In the genomic region with DNA sequence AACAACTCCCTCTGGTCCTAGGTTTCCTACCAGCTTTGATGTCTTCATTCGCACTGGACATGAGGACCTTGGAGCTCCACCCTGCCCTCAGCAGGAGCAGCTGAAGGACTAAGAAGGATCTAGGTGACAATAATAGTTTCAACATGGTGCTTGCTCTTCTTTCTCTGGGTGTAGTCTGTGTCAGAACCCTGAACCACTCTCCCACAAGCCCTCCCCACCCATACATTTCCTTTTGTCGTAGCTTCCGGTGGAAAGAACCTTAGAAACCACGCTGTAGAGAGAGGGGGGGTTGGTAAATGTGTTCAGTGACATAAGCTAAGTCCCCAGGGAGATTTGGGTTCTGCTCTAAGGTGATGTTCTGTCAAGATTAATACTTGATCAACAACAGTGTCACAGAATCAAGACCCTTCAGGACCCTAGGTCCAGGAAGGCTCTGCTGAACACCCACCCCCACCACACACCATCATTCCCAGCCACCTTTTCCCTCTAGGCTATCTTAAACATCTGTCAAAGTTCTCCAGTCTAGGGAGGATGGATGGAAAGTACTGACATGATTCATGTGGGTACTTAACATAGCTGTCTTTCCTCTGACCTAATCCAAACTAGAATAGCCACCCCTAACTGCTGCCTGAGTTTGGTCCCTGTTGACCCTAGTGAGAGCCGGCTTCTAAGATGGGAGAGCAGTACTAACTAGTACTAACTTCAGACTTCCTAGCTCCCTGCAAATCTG, we compare ENCODE assay signal across 9 mouse cellular contexts. TPM values are rescaled to one million over a fixed set of nuclear protein-coding genes. Genes with fewer than 3 reads are reported as not detected.
DNase-seq lines count a peak whose midpoint lies in the region; ATAC-seq and TF ChIP-seq lines count a peak whose summit lies in the region.
"Had no signal": no experiment of that assay in that cellular context is flagged by ENCODE, and none has a peak within 500 bp of the region (broad histone marks: within the 10 kb centered on the region; RNA-seq: fewer than 3 reads in every experiment).

A gene (minus strand): TSS at position 231 of the 730 bp plus-strand sequence.

- H3K4me2 ChIP-seq in stomach, embryonic 15.5 days, result no peak within 1 kb of the TSS
- no peak within 1 kb of the TSS for H3K4me2 ChIP-seq in stomach, postnatal 0 days (replicated peaks; ENCODE audit: low read depth)
- H3K4me2 ChIP-seq in liver, embryonic 16.5 days (ENCODE audit: low read depth, low read length), result no peak within 1 kb of the TSS

- no peak for TF ChIP-seq EP300 in stomach, postnatal 0 days (optimal IDR thresholded peaks at IDR 0.05)

- no peaks in the 10 kb centered on the region for H3K9me3 ChIP-seq in stomach, embryonic 15.5 days
- no peaks in the 10 kb centered on the region for H3K9me3 ChIP-seq in stomach, postnatal 0 days (ENCODE audit: control insufficient read depth, low read length)
- H3K9me3 ChIP-seq in liver, embryonic 16.5 days (replicated peaks; ENCODE audit: control insufficient read depth, low read length), result no peaks in the 10 kb centered on the region
- H3K9me3 ChIP-seq: hindbrain, embryonic 10.5 days had no signal

- H3K36me3 ChIP-seq in stomach, embryonic 15.5 days, result no peaks in the 10 kb centered on the region
- no peaks in the 10 kb centered on the region for H3K36me3 ChIP-seq in stomach, postnatal 0 days (ENCODE audit: control insufficient read depth, insufficient read depth, low read length)
- no peaks in the 10 kb centered on the region for H3K36me3 ChIP-seq in liver, embryonic 16.5 days (ENCODE audit: control insufficient read depth, insufficient read depth)
- H3K36me3 ChIP-seq: hindbrain, embryonic 10.5 days had no signal

- no peak within 1 kb of the TSS for H3K27ac ChIP-seq in stomach, embryonic 15.5 days
- no peak within 1 kb of the TSS for H3K27ac ChIP-seq in stomach, postnatal 0 days (replicated peaks)
- H3K27ac ChIP-seq in liver, embryonic 16.5 days (ENCODE audit: low read length), result no peak within 1 kb of the TSS
- H3K27ac ChIP-seq: hindbrain, embryonic 10.5 days had no signal

- H3K9ac ChIP-seq in stomach, embryonic 15.5 days, result no peak within 1 kb of the TSS
- H3K9ac ChIP-seq in stomach, postnatal 0 days (ENCODE audit: low read length), result no peak within 1 kb of the TSS
- no peak within 1 kb of the TSS for H3K9ac ChIP-seq in liver, embryonic 16.5 days (ENCODE audit: low read depth, low read length)

- DNase-seq in stomach, postnatal 0 days (ENCODE audit: low spot score), result no peak
- peak; percentile 15 for DNase-seq in heart, adult 8-10 months (ENCODE audit: low spot score)
- DNase-seq in thymus, postnatal 14 days, result peak; percentile 72
- no peak for DNase-seq in testis, postnatal 14 days (ENCODE audit: low spot score)
- DNase-seq in cerebellum, postnatal 14 days, result no peak
- no peak for DNase-seq in adipocyte (ENCODE audit: low spot score)

- 48% methylated on average over 5 of the region's 5 CpGs for WGBS in stomach, embryonic 15.5 days
- 47% methylated on average over 5 of the region's 5 CpGs for WGBS in stomach, postnatal 0 days
- WGBS in liver, embryonic 16.5 days (ENCODE audit: insufficient replicate concordance), result 36% methylated on average over 5 of the region's 5 CpGs

- no peaks in the 10 kb centered on the region for H3K27me3 ChIP-seq in stomach, embryonic 15.5 days (replicated peaks)
- H3K27me3 ChIP-seq in stomach, postnatal 0 days (ENCODE audit: control insufficient read depth, insufficient read depth, low read length), result no peaks in the 10 kb centered on the region
- H3K27me3 ChIP-seq in liver, embryonic 16.5 days (ENCODE audit: control insufficient read depth, insufficient read depth, low read depth, low read length), result no peaks in the 10 kb centered on the region; the same call in 1 of the 2 replicates

- no peak for ATAC-seq in stomach, embryonic 15.5 days (ENCODE audit: insufficient read depth, low FRiP score, low read depth)
- no peak for ATAC-seq in stomach, postnatal 0 days (ENCODE audit: low FRiP score, low TSS enrichment)
- ATAC-seq in liver, embryonic 16.5 days (ENCODE audit: low read depth), result no peak

- no peak for TF ChIP-seq CTCF in stomach, postnatal 0 days (IDR thresholded peaks at IDR 0.05; ENCODE audit: low read depth)

- H3K4me3 ChIP-seq in stomach, embryonic 15.5 days (replicated peaks), result no peak within 1 kb of the TSS
- H3K4me3 ChIP-seq in stomach, postnatal 0 days (ENCODE audit: low read depth, low read length), result no peak within 1 kb of the TSS
- H3K4me3 ChIP-seq in liver, embryonic 16.5 days (ENCODE audit: low read depth, low read length), result peak within 1 kb of the TSS; percentile 21; the same call in 1 of the 2 replicates
- H3K4me3 ChIP-seq: hindbrain, embryonic 10.5 days had no signal

- H3K4me1 ChIP-seq in stomach, embryonic 15.5 days, result no peaks in the 10 kb centered on the region
- H3K4me1 ChIP-seq in stomach, postnatal 0 days (replicated peaks; ENCODE audit: control insufficient read depth, insufficient read depth), result no peaks in the 10 kb centered on the region
- H3K4me1 ChIP-seq in liver, embryonic 16.5 days (ENCODE audit: control insufficient read depth, low read depth, low read length), result peaks cover 1% of the 10 kb centered on the region

RNA-seq across cellular contexts. Expression of the gene that starts here (rescaled TPM):
- 13.5 and 13.9 TPM in 2 replicates for polyA plus RNA-seq in stomach, embryonic 15.5 days (2015; fragmentation: Nextera tagmentation; extraction: Ambion mirVana)
- 3.3 and 3.8 TPM in 2 replicates for polyA plus RNA-seq in stomach, postnatal 0 days (2015; fragmentation: Nextera tagmentation; extraction: Ambion mirVana)
- 10 to 100 TPM in 2 of 4 experiments, 1 to 10 TPM in 2; 7.0 to 10.2 (median 9.4) TPM for total RNA-seq in heart, adult 8-10 months (2022)
- 7.3 and 8.2 TPM in 2 replicates for polyA plus RNA-seq in liver, embryonic 16.5 days (2015; fragmentation: Nextera tagmentation; extraction: Ambion mirVana)

Comparison
In these comparisons a context has a peak if more than half of its experiments do, and no peak if none do; other contexts are left out.
1. DNase-seq: peak in heart, adult 8-10 months (single experiment) and thymus, postnatal 14 days (single experiment); none in stomach, postnatal 0 days (single experiment), testis, postnatal 14 days (single experiment), cerebellum, postnatal 14 days (0 of 2) and adipocyte (single experiment).